Mouse (Mus musculus): ENCODE data around the gene Kif26a. TPM values are rescaled to one million over a fixed set of nuclear protein-coding genes. Genes with fewer than 3 reads are reported as not detected.
A peak's percentile ranks its signal among the peaks of the same experiment; 100 is the strongest.

Gene Kif26a
- total and polyA plus RNA-seq, 2 experiments from 2014 or later: 5.0 to 55.1 TPM

DNA sequence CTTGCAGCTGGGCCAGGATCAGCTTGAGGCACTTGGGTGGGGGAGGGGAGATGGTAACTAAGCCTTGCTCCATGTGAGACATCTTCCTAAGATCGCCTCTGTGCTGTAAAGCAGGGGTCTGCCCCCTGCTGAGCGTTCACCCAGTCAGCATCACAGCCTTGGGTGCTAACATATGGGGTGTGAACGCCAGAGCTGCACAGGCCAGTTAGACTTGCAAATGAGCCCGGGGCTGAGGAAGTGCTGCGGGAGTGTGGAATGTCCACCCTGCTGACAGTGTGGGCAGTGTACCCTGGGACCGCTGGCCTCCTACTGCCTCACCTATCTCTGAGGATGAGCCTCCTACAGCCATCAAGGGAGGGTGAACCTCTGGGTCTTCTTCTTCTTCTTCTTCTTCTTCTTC is 45.7 kb downstream of the Kif26a start:
- DNase-seq (no peak), ATAC-seq (peak; percentile 27; the same call in 1 of the 2 replicates)
- Histone ChIP-seq H3K27me3 (ENCODE audit: insufficient read depth, low read length) (no peaks in the 10 kb centered on the region), H3K4me3 (ENCODE audit: low read depth, low read length) (no peak overlapping the region), H3K4me2 (ENCODE audit: low read depth) (no peak overlapping the region), H3K36me3 (ENCODE audit: insufficient read depth) (no peaks in the 10 kb centered on the region), H3K27ac (ENCODE audit: low read depth, low read length) (no peak overlapping the region), H3K4me1 (ENCODE audit: insufficient read depth) (0 out of 2 replicates have a peak, but pooled peaks cover 9% of the 10 kb centered on the region), H3K9me3 (ENCODE audit: low read length) (no peaks in the 10 kb centered on the region), H3K9ac (no peak overlapping the region)
- 44% methylated on average over 6 of the region's 6 CpGs for WGBS
- no peak for TF ChIP-seq CTCF (IDR thresholded peaks at IDR 0.05; ENCODE audit: low read depth)

GRCm38 (mm10) chr12:112195019-112195418 is 49.0 kb downstream of the Kif26a start:
- Histone ChIP-seq H3K27ac (ENCODE audit: low read depth, low read length) (no peak overlapping the region), H3K9me3 (ENCODE audit: low read length) (no peaks in the 10 kb centered on the region), H3K27me3 (ENCODE audit: insufficient read depth, low read length) (no peaks in the 10 kb centered on the region), H3K4me3 (ENCODE audit: low read depth, low read length) (no peak overlapping the region), H3K4me1 (ENCODE audit: insufficient read depth) (0 out of 2 replicates have a peak, but pooled peaks cover 10% of the 10 kb centered on the region), H3K4me2 (ENCODE audit: low read depth) (peak overlapping the region; percentile 28; the same call in 1 of the 2 replicates), H3K9ac (peak overlapping the region; percentile 31), H3K36me3 (ENCODE audit: insufficient read depth) (no peaks in the 10 kb centered on the region)
- DNase-seq (no peak), ATAC-seq (0 out of 2 replicates have a peak, but pooled peaks have one; percentile 16)
- TF ChIP-seq CTCF (IDR thresholded peaks at IDR 0.05; ENCODE audit: low read depth): no peak
- WGBS: 7% methylated on average over 13 of the region's 13 CpGs

DNA sequence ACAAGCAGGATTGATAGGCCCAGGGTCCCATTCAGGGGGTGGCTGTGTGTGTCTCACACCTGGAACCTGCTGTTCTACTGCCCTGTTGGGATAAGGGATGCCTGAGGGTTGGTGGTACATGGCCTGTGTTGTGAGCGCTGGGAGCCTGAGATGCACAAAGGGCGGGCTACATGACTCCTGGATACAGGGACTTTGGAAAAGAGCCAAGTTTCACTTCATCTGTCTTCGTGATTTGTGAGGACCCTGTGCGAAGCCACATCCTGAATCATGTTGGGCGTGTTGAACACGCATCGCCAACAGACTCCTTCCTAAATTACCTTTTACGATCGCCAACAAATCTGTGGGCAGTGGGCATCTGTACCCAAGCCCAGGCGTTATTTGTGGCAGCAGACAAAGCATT is 50.6 kb downstream of the Kif26a start:
- no peak for ATAC-seq
- H3K27me3 ChIP-seq (ENCODE audit: insufficient read depth, low read length): no peaks in the 10 kb centered on the region
- TF ChIP-seq CTCF (IDR thresholded peaks at IDR 0.05; ENCODE audit: low read depth): no peak
- H3K27ac ChIP-seq (ENCODE audit: low read depth, low read length): no peak overlapping the region
- H3K4me2 ChIP-seq (ENCODE audit: low read depth): no peak overlapping the region
- H3K36me3 ChIP-seq (ENCODE audit: insufficient read depth): no peaks in the 10 kb centered on the region
- 0 out of 2 replicates have a peak, but pooled peaks cover 11% of the 10 kb centered on the region for H3K4me1 ChIP-seq (ENCODE audit: insufficient read depth)
- WGBS: 70% methylated on average over 10 of the region's 10 CpGs
- H3K9me3 ChIP-seq (ENCODE audit: low read length): no peaks in the 10 kb centered on the region
- no peak for DNase-seq
- no peak overlapping the region for H3K9ac ChIP-seq
- no peak overlapping the region for H3K4me3 ChIP-seq (ENCODE audit: low read depth, low read length)

GRCm38 (mm10) chr12:112199363-112199762 is 53.4 kb downstream of the Kif26a start:
- H3K27ac ChIP-seq (ENCODE audit: low read depth, low read length): no peak overlapping the region
- H3K4me2 ChIP-seq (ENCODE audit: low read depth): no peak overlapping the region
- H3K36me3 ChIP-seq (ENCODE audit: insufficient read depth): no peaks in the 10 kb centered on the region
- ATAC-seq (peak; percentile 43), DNase-seq (peak; percentile 52)
- H3K4me3 ChIP-seq (ENCODE audit: low read depth, low read length): no peak overlapping the region
- 34% methylated on average over 3 of the region's 3 CpGs for WGBS
- H3K9me3 ChIP-seq (ENCODE audit: low read length): no peaks in the 10 kb centered on the region
- H3K27me3 ChIP-seq (ENCODE audit: insufficient read depth, low read length): no peaks in the 10 kb centered on the region
- no peak overlapping the region for H3K9ac ChIP-seq
- TF ChIP-seq CTCF (IDR thresholded peaks at IDR 0.05; ENCODE audit: low read depth): no peak
- 0 out of 2 replicates have a peak, but pooled peaks cover 11% of the 10 kb centered on the region for H3K4me1 ChIP-seq (ENCODE audit: insufficient read depth)

- H3K27ac ChIP-seq (ENCODE audit: low read depth, low read length): no peak overlapping the region
- no peak for DNase-seq
- H3K4me1 ChIP-seq (ENCODE audit: insufficient read depth): 0 out of 2 replicates have a peak, but pooled peaks cover 9% of the 10 kb centered on the region
- ATAC-seq: no peak
- H3K4me3 ChIP-seq (ENCODE audit: low read depth, low read length): no peak overlapping the region
- no peaks in the 10 kb centered on the region for H3K9me3 ChIP-seq (ENCODE audit: low read length)
- no peak overlapping the region for H3K9ac ChIP-seq
- H3K4me2 ChIP-seq (ENCODE audit: low read depth): no peak overlapping the region
- no peaks in the 10 kb centered on the region for H3K36me3 ChIP-seq (ENCODE audit: insufficient read depth)
- no peak for TF ChIP-seq CTCF (IDR thresholded peaks at IDR 0.05; ENCODE audit: low read depth)
- WGBS: 58% methylated on average over 2 of the region's 2 CpGs
- H3K27me3 ChIP-seq (ENCODE audit: insufficient read depth, low read length): no peaks in the 10 kb centered on the region
Measured at GRCm38 (mm10) chr12:112200045-112200444, 54.0 kb downstream of the Kif26a start.

DNA sequence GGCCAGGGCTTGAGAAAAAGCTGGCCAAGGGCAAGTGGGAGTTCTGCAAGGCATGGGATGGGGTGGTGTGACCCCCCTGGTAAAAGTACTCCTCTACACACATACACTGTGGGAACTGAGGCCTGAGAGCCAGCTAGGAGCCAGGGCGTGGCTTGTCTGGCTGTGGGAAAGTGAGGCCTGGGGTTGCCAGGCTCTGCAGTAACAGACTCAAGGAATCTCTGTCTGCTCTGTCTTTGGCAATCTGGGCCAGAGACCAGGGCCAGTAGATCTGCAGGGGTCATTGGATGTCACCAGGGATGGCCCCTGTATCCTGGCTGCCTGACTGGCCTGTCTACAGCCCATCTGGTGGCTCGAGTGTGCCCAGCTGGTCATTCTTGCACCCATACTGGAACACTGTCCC is 61.2 kb downstream of the Kif26a start:
- ATAC-seq (0 out of 2 replicates have a peak, but pooled peaks have one; percentile 32), DNase-seq (no peak)
- Histone ChIP-seq H3K27me3 (ENCODE audit: insufficient read depth, low read length) (no peaks in the 10 kb centered on the region), H3K4me1 (ENCODE audit: insufficient read depth) (peaks cover 6% of the 10 kb centered on the region; the same call in 1 of the 2 replicates), H3K36me3 (ENCODE audit: insufficient read depth) (no peaks in the 10 kb centered on the region), H3K27ac (ENCODE audit: low read depth, low read length) (no peak overlapping the region), H3K4me2 (ENCODE audit: low read depth) (no peak overlapping the region), H3K4me3 (ENCODE audit: low read depth, low read length) (no peak overlapping the region), H3K9ac (no peak overlapping the region), H3K9me3 (ENCODE audit: low read length) (no peaks in the 10 kb centered on the region)
- WGBS: 54% methylated on average over 2 of the region's 2 CpGs
- no peak for TF ChIP-seq CTCF (IDR thresholded peaks at IDR 0.05; ENCODE audit: low read depth)

DNA sequence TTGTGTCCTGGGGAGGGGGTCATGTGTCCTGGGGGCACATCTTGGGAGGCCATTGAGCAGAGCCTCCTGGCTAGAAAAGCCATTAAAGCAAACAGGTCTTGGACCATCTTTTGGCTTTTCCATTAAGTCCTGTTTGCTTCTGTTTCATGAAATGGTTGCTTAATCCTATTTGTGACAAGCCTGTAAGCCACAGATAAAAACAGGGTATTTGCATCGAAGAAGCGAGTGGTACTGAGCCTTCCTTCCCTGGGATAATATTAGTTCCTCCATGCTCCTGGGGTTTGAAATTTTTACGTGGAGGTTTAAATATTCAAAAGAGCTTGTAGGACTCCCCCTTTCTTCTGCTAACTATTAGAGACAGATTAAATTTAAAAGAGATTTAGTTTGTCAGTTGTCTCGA is 61.7 kb downstream of the Kif26a start:
- WGBS: 35% methylated on average over 4 of the region's 4 CpGs
- no peak overlapping the region for H3K4me3 ChIP-seq (ENCODE audit: low read depth, low read length)
- H3K36me3 ChIP-seq (ENCODE audit: insufficient read depth): no peaks in the 10 kb centered on the region
- no peaks in the 10 kb centered on the region for H3K27me3 ChIP-seq (ENCODE audit: insufficient read depth, low read length)
- H3K27ac ChIP-seq (ENCODE audit: low read depth, low read length): no peak overlapping the region
- no peaks in the 10 kb centered on the region for H3K9me3 ChIP-seq (ENCODE audit: low read length)
- no peak for TF ChIP-seq CTCF (IDR thresholded peaks at IDR 0.05; ENCODE audit: low read depth)
- DNase-seq (no peak), ATAC-seq (no peak)
- no peak overlapping the region for H3K4me2 ChIP-seq (ENCODE audit: low read depth)
- H3K4me1 ChIP-seq (ENCODE audit: insufficient read depth): peaks cover 6% of the 10 kb centered on the region; the same call in 1 of the 2 replicates
- H3K9ac ChIP-seq: no peak overlapping the region

Measured in forebrain, postnatal 0 days (tissue).